Mouse (Mus musculus): ENCODE results near the gene Zbtb34. TPM values are rescaled to one million over a fixed set of nuclear protein-coding genes. Genes with fewer than 3 reads are reported as not detected.

Zbtb34 gene
- total RNA-seq, 2 experiments from 2014 or later, result 7.4 to 7.7 TPM

- intact Hi-C loops (cut with DNase I), result loop anchor here (2.0 to 10.0 kb wide), 2 partner anchors 249 to 409 kb away; no protein-coding TSS in a partner anchor
- DNase-seq, result no peak
Measured at GRCm38 (mm10) chr2:33403511-33404003, 27.6 kb downstream of the Zbtb34 start.

- intact Hi-C loops (cut with DNase I), result loop anchor here (2.0 to 10.0 kb wide), 2 partner anchors 248 to 408 kb away; no protein-coding TSS in a partner anchor
Measured at GRCm38 (mm10) chr2:33402638-33403037, 28.5 kb downstream of the Zbtb34 start.

GRCm38 (mm10) chr2:33402236-33402635 lies 28.9 kb downstream of the Zbtb34 start:
- peak; percentile 58 to 63 for DNase-seq
- intact Hi-C loops (cut with DNase I), result loop anchor here (2.0 to 10.0 kb wide), 2 partner anchors 247 to 407 kb away; no protein-coding TSS in a partner anchor

More at GRCm38 (mm10) chr2:33402638-33403037, 28.5 kb downstream of the Zbtb34 start:
- DNase-seq, result no peak

- intact Hi-C loops (cut with DNase I), result loop anchor here (10.0 kb wide), 1 partner anchor 406 kb away; no protein-coding TSS in a partner anchor
- no peak for DNase-seq
Measured at GRCm38 (mm10) chr2:33401217-33401616, 29.9 kb downstream of the Zbtb34 start.

- intact Hi-C loops (cut with DNase I), result loop anchor here (10.0 kb wide), 1 partner anchor 406 kb away; no protein-coding TSS in a partner anchor
- no peak for DNase-seq
Measured at GRCm38 (mm10) chr2:33400541-33400940, 30.6 kb downstream of the Zbtb34 start.

GRCm38 (mm10) chr2:33399091-33399490 lies 32.0 kb downstream of the Zbtb34 start:
- intact Hi-C loops (cut with DNase I), result no loop called here
- DNase-seq, result no peak

GRCm38 (mm10) chr2:33397036-33397435 lies 34.1 kb downstream of the Zbtb34 start:
- no peak for DNase-seq
- intact Hi-C loops (cut with DNase I), result no loop called here

GRCm38 (mm10) chr2:33395053-33395452 lies 36.1 kb downstream of the Zbtb34 start:
- no peak for DNase-seq
- intact Hi-C loops (cut with DNase I), result no loop called here

GRCm38 (mm10) chr2:33393951-33394635 lies 37.0 kb downstream of the Zbtb34 start:
- no peak for DNase-seq
- intact Hi-C loops (cut with DNase I), result no loop called here

GRCm38 (mm10) chr2:33393021-33393420 lies 38.1 kb downstream of the Zbtb34 start:
- DNase-seq, result no peak
- intact Hi-C loops (cut with DNase I), result no loop called here

- DNase-seq, result no peak
- intact Hi-C loops (cut with DNase I), result loop anchor here (2.0 kb wide), 1 partner anchor 59 kb away; the partner anchor contains the start of gene Zbtb34
Measured at GRCm38 (mm10) chr2:33371648-33372408, 59.3 kb downstream of the Zbtb34 start.

- peak; percentile 95 to 96 for DNase-seq
- intact Hi-C loops (cut with DNase I), result loop anchor here (2.0 kb wide), 1 partner anchor 60 kb away; the partner anchor contains the start of gene Zbtb34
Measured at GRCm38 (mm10) chr2:33370777-33371647, 60.1 kb downstream of the Zbtb34 start, which contains the start of gene Ralgps1. Ralgps1 (minus strand) TSS chr2:33371486.

GRCm38 (mm10) chr2:33370276-33370776 lies 60.8 kb downstream of the Zbtb34 start:
- intact Hi-C loops (cut with DNase I), result loop anchor here (2.0 kb wide), 1 partner anchor 60 kb away; the partner anchor contains the start of gene Zbtb34

GRCm38 (mm10) chr2:33369453-33369852 lies 61.7 kb downstream of the Zbtb34 start:
- DNase-seq, result no peak
- intact Hi-C loops (cut with DNase I), result no loop called here

More at GRCm38 (mm10) chr2:33370276-33370776, 60.8 kb downstream of the Zbtb34 start:
- DNase-seq, result peak in 1 of 2 experiments; percentile 15

- no peak for DNase-seq
- intact Hi-C loops (cut with DNase I), result no loop called here
Measured at GRCm38 (mm10) chr2:33368486-33368885, 62.6 kb downstream of the Zbtb34 start.

GRCm38 (mm10) chr2:33365703-33366471 lies 65.2 kb downstream of the Zbtb34 start:
- intact Hi-C loops (cut with DNase I), result no loop called here
- DNase-seq, result no peak

GRCm38 (mm10) chr2:33364656-33365055 lies 66.5 kb downstream of the Zbtb34 start:
- intact Hi-C loops (cut with DNase I), result no loop called here
- DNase-seq, result no peak

- DNase-seq, result no peak
- intact Hi-C loops (cut with DNase I), result no loop called here
Measured at GRCm38 (mm10) chr2:33363890-33364289, 67.2 kb downstream of the Zbtb34 start.

- no peak for DNase-seq
- intact Hi-C loops (cut with DNase I), result no loop called here
Measured at GRCm38 (mm10) chr2:33361139-33361716, 69.9 kb downstream of the Zbtb34 start.
